Mouse (Mus musculus) thymus, adult 2 months (tissue): ENCODE measurements around the gene Gm9936.
"Not testable (repeated sequence)": the region's sequence is repeated elsewhere in the genome, so short reads cannot be mapped to it uniquely, and the experiment has no call there.

Source experiments
- CTCF ChIP-seq: fragments of 200-500 bp; IDR thresholded peaks from 2 replicates; pipeline ENCODE4 v1.5.1; 2012; ENCODE audit warnings: mild to moderate bottlenecking, control low read depth, low read length, moderate library complexity, borderline replicate concordance; ENCODE audit not compliant: control insufficient read depth, poor library complexity, insufficient read depth; ENCODE audit errors: extremely low read depth
- POLR2A ChIP-seq: fragments of 200-500 bp; IDR thresholded peaks from 2 replicates; pipeline ENCODE4 v1.6.1; 2012; ENCODE audit warnings: mild to moderate bottlenecking, low read length, control low read depth, moderate library complexity; ENCODE audit not compliant: control insufficient read depth, poor library complexity, insufficient read depth; ENCODE audit errors: extremely low read depth

GRCm38 (mm10) chr5:114882319-114882718, 23.8 kb upstream of the Gm9936 start:
- TF ChIP-seq CTCF, POLR2A: not testable (repeated sequence)
